Mouse (Mus musculus) spleen, adult 2 months (tissue): ENCODE results near the gene Rora.

Experiments used
- CTCF ChIP-seq: fragments of 200-500 bp; IDR thresholded peaks from 2 replicates; pipeline ENCODE4 v1.5.1; 2011; ENCODE audit warnings: mild to moderate bottlenecking, inconsistent platforms; ENCODE audit not compliant: insufficient read depth, insufficient read length, insufficient replicate concordance; ENCODE audit errors: extremely low read depth
- POLR2A ChIP-seq: fragments of 200-500 bp; IDR thresholded peaks from 2 replicates; pipeline ENCODE4 v1.6.1; 2011; ENCODE audit warnings: low read depth, low read length, inconsistent platforms

DNA sequence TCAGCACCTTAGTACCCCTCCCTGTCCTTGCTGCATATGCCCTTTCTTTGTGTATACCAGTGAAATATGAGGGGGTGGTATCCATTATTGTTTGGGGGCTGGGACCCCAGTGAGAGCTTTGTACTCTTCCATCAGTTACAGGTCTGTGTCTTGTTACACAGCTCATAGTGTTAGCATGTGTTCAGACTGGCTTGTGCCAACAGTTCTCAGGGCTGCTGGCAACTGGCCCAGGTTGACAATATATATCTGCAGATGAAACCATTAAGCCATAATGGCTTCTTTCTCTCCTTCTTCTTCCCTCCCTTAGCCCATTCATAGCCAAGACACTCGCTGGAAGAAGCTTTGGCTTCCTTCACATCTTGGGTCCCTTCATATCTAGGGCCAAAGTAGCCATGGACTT, 263.2 kb downstream of the Rora start:
- TF ChIP-seq POLR2A, result no peak
- TF ChIP-seq CTCF, result no peak
